Mouse (Mus musculus) liver, adult 2 months (tissue): Measurements from ENCODE around the gene Gigyf1. TPM values are rescaled to one million over a fixed set of nuclear protein-coding genes. Genes with fewer than 3 reads are reported as not detected.

Source experiments
- DNase-seq: peaks from one replicate; pipeline ENCODE4 v3.0.0-alpha.2; 2011; ENCODE audit warnings: low read depth, low spot score; ENCODE audit errors: extremely low read depth
- H3K27ac ChIP-seq: fragments of 200-500 bp; replicated peaks from 2 replicates; pipeline ENCODE4 v1.5.1; 2012; ENCODE audit warnings: low read depth, mild to moderate bottlenecking, control low read depth, inconsistent platforms, low read length; ENCODE audit not compliant: insufficient read depth
- H3K27me3 ChIP-seq: fragments of 200-500 bp; 2 replicates; pipeline ENCODE4 v1.6.1; 2012; ENCODE audit warnings: mild to moderate bottlenecking, moderate library complexity, low read length, inconsistent platforms; ENCODE audit not compliant: control insufficient read depth, insufficient read depth
- H3K36me3 ChIP-seq: fragments of 200-500 bp; 2 replicates; pipeline ENCODE4 v1.6.1; 2012; ENCODE audit warnings: low read length, inconsistent platforms; ENCODE audit not compliant: control insufficient read depth, insufficient read depth
- H3K4me1 ChIP-seq: fragments of 200-500 bp; 2 replicates; pipeline ENCODE4 v1.6.1; 2011; ENCODE audit warnings: low read length; ENCODE audit not compliant: control insufficient read depth, insufficient read depth
- H3K4me3 ChIP-seq: fragments of 200-500 bp; 2 replicates; pipeline ENCODE4 v1.5.1; 2011; ENCODE audit warnings: low read depth, mild to moderate bottlenecking, control low read depth, low read length, moderate library complexity; ENCODE audit not compliant: insufficient read depth
- H3K79me2 ChIP-seq: fragments of 200-500 bp; 2 replicates; pipeline ENCODE4 v1.6.1; 2012; ENCODE audit warnings: inconsistent platforms, mild to moderate bottlenecking, low read length, moderate library complexity; ENCODE audit not compliant: control insufficient read depth, insufficient read depth
- H3K9ac ChIP-seq: fragments of 200-500 bp; 2 replicates; pipeline ENCODE4 v1.6.1; 2012; ENCODE audit warnings: low read depth, mild to moderate bottlenecking, control low read depth, inconsistent platforms, low read length
- CTCF ChIP-seq: fragments of 200-500 bp; IDR thresholded peaks from 2 replicates; pipeline ENCODE4 v1.5.1; 2011; ENCODE audit warnings: low read depth, low read length, control low read depth
- POLR2A ChIP-seq: fragments of 200-500 bp; IDR thresholded peaks from 2 replicates; pipeline ENCODE4 v1.6.1; 2011; ENCODE audit warnings: low read length, control low read depth; ENCODE audit not compliant: insufficient read depth; ENCODE audit errors: extremely low read depth
- WGBS: fragments of 180-500 bp; shearing (Covaris S2); methylation state at CpG from one replicate; pipeline ENCODE4 v1.1.7; 2018; 5-methylcytosine and 5-hydroxymethylcytosine counted together
- polyA plus RNA-seq: library from polyadenylated mRNA; depleted of rRNA; stranded (reverse); fragments of >200 nt; gene quantifications from 2 replicates; pipeline ENCODE4 v1.2.3, GENCODE M21; 2012
- total RNA-seq: library from RNA; depleted of rRNA; stranded (reverse); fragments of >200 nt; gene quantifications from 2 replicates; pipeline ENCODE4 v1.2.3, GENCODE M21; 2014

The Gigyf1 gene
- total and polyA plus RNA-seq, 2 experiments = 2.7 to 14.0 TPM

- no peaks in the 10 kb centered on the region for H3K36me3 ChIP-seq
- DNase-seq = no peak
- peaks cover 15% of the 10 kb centered on the region for H3K4me1 ChIP-seq
- no peak overlapping the region for H3K27ac ChIP-seq
- no peak overlapping the region for H3K4me3 ChIP-seq
- WGBS = 74% methylated on average over 3 of the region's 3 CpGs
- no peak overlapping the region for H3K9ac ChIP-seq
- H3K27me3 ChIP-seq = no peaks in the 10 kb centered on the region
- no peak for TF ChIP-seq CTCF
- TF ChIP-seq POLR2A = no peak
- peaks cover 63% of the 10 kb centered on the region for H3K79me2 ChIP-seq
These were observed 6.6 kb upstream of the Gigyf1 start for GRCm38 (mm10) chr5:137511706-137512105.

GRCm38 (mm10) chr5:137512847-137513794, 5.2 kb upstream of the Gigyf1 start:
- no peaks in the 10 kb centered on the region for H3K36me3 ChIP-seq
- WGBS = 78% methylated on average over 11 of the region's 11 CpGs
- TF ChIP-seq POLR2A = no peak
- peak; percentile 73 for TF ChIP-seq CTCF
- no peak overlapping the region for H3K4me3 ChIP-seq
- no peaks in the 10 kb centered on the region for H3K27me3 ChIP-seq
- no peak for DNase-seq
- no peak overlapping the region for H3K9ac ChIP-seq
- H3K79me2 ChIP-seq = peaks cover 63% of the 10 kb centered on the region
- H3K27ac ChIP-seq = no peak overlapping the region
- peaks cover 15% of the 10 kb centered on the region for H3K4me1 ChIP-seq

- no peak overlapping the region for H3K4me3 ChIP-seq
- TF ChIP-seq POLR2A (no peak), CTCF (no peak)
- H3K79me2 ChIP-seq = peaks cover 63% of the 10 kb centered on the region
- no peaks in the 10 kb centered on the region; the same call in 1 of the 2 replicates for H3K36me3 ChIP-seq
- WGBS = 73% methylated on average over 12 of the region's 12 CpGs
- no peaks in the 10 kb centered on the region for H3K27me3 ChIP-seq
- DNase-seq = no peak
- no peak overlapping the region for H3K27ac ChIP-seq
- no peak overlapping the region for H3K9ac ChIP-seq
- peaks cover 15% of the 10 kb centered on the region for H3K4me1 ChIP-seq
These were observed 4.2 kb upstream of the Gigyf1 start for GRCm38 (mm10) chr5:137513951-137514721.

GRCm38 (mm10) chr5:137514811-137515210, 3.5 kb upstream of the Gigyf1 start:
- Histone ChIP-seq H3K27ac (no peak overlapping the region), H3K27me3 (no peaks in the 10 kb centered on the region), H3K4me1 (peaks cover 12% of the 10 kb centered on the region), H3K9ac (no peak overlapping the region), H3K36me3 (no peaks in the 10 kb centered on the region; the same call in 1 of the 2 replicates), H3K79me2 (peaks cover 60% of the 10 kb centered on the region), H3K4me3 (no peak overlapping the region)
- no peak for TF ChIP-seq CTCF
- no peak for TF ChIP-seq POLR2A
- DNase-seq = no peak
- 79% methylated on average over 3 of the region's 3 CpGs for WGBS

- WGBS = 94% methylated on average over 27 of the region's 27 CpGs
- Histone ChIP-seq H3K9ac (no peak overlapping the region), H3K4me3 (no peak overlapping the region), H3K27ac (no peak overlapping the region), H3K79me2 (peaks cover 9% of the 10 kb centered on the region; the same call in 1 of the 2 replicates), H3K4me1 (no peaks in the 10 kb centered on the region), H3K27me3 (no peaks in the 10 kb centered on the region), H3K36me3 (peaks cover 16% of the 10 kb centered on the region; the same call in 1 of the 2 replicates)
- no peak for TF ChIP-seq POLR2A
- TF ChIP-seq CTCF = no peak
- DNase-seq = no peak
These were observed 1.6 kb downstream of the Gigyf1 start for GRCm38 (mm10) chr5:137519691-137520550.
